Mouse (Mus musculus) MEL (cell line): ENCODE results near the gene Sacs. TPM values are rescaled to one million over a fixed set of nuclear protein-coding genes. Genes with fewer than 3 reads are reported as not detected.

Source experiments
- DNase-seq: peaks from one replicate; pipeline ENCODE4 v3.0.0; 2011; ENCODE audit warnings: low read depth, low spot score
- H3K27ac ChIP-seq: 2 replicates; pipeline ENCODE4 v1.5.1; 2012; ENCODE audit warnings: low read depth, mild to moderate bottlenecking, control low read depth, low read length, moderate library complexity; ENCODE audit not compliant: control insufficient read depth
- H3K27me3 ChIP-seq, 2 experiments: fragments of 150-350 bp in 1 of 2; sonication (generic) in 1 of 2; 2 replicates each; pipeline ENCODE4 v1.6.1; 2012; ENCODE audit warnings: low read length in 2 of 2, mild to moderate bottlenecking in 2 of 2, improper control_type of control experiment in 1 of 2, moderate library complexity in 1 of 2; ENCODE audit not compliant: insufficient read depth in 2 of 2, control insufficient read depth in 1 of 2
- H3K36me3 ChIP-seq, 2 experiments: 2 replicates each; pipeline ENCODE4 v1.6.1; 2012 to 2014; ENCODE audit warnings: low read length in 2 of 2, improper control_type of control experiment in 1 of 2, inconsistent platforms in 1 of 2, mild to moderate bottlenecking in 1 of 2; ENCODE audit not compliant: insufficient read depth in 2 of 2, control insufficient read depth in 1 of 2
- H3K4me1 ChIP-seq, 2 experiments: fragments of 150-350 bp in 1 of 2; sonication (generic) in 1 of 2; 2 replicates each; pipeline ENCODE4 v1.6.1; 2012; ENCODE audit warnings: low read length in 2 of 2, improper control_type of control experiment in 1 of 2, mild to moderate bottlenecking in 1 of 2; ENCODE audit not compliant: insufficient read depth in 2 of 2, control insufficient read depth in 1 of 2
- H3K4me3 ChIP-seq, 2 experiments: fragments of 150-350 bp in 1 of 2; sonication (generic) in 1 of 2; 2 replicates each; pipeline ENCODE4 v1.5.1; 2012; ENCODE audit warnings: low read depth in 2 of 2, low read length in 2 of 2, mild to moderate bottlenecking in 2 of 2, moderate library complexity in 2 of 2, control low read depth in 1 of 2, improper control_type of control experiment in 1 of 2; ENCODE audit not compliant: control insufficient read depth in 1 of 2, insufficient read depth in 1 of 2
- H3K79me2 ChIP-seq: 2 replicates; pipeline ENCODE4 v1.6.1; 2012; ENCODE audit warnings: mild to moderate bottlenecking, low read length, moderate library complexity; ENCODE audit not compliant: control insufficient read depth, poor library complexity, insufficient read depth
- H3K9ac ChIP-seq: 2 replicates; pipeline ENCODE4 v1.6.1; 2012; ENCODE audit warnings: low read depth, mild to moderate bottlenecking, control low read depth, low read length, moderate library complexity; ENCODE audit not compliant: control insufficient read depth, poor library complexity, severe bottlenecking
- H3K9me3 ChIP-seq: fragments of 150-350 bp; sonication (generic); replicated peaks from 2 replicates; pipeline ENCODE4 v1.6.1; 2012; ENCODE audit warnings: mild to moderate bottlenecking, low read length, improper control_type of control experiment, moderate library complexity; ENCODE audit not compliant: insufficient read depth
- BHLHE40 ChIP-seq: IDR thresholded peaks from 2 replicates; pipeline ENCODE4 v1.6.1; 2012; ENCODE audit warnings: low read depth, mild to moderate bottlenecking, inconsistent platforms, low read length, improper control_type of control experiment, borderline replicate concordance
- CHD1 ChIP-seq: IDR thresholded peaks from 2 replicates; pipeline ENCODE4 v1.6.1; 2012; ENCODE audit warnings: low read depth, mild to moderate bottlenecking, inconsistent platforms, low read length, improper control_type of control experiment
- CHD2 ChIP-seq: IDR thresholded peaks from 2 replicates; pipeline ENCODE4 v1.6.1; 2011; ENCODE audit warnings: low read length, improper control_type of control experiment
- CTCF ChIP-seq, 3 experiments: IDR thresholded peaks in 2 of 3; conservative IDR thresholded peaks in 1 of 3; 2 replicates each; pipeline ENCODE4 v1.5.1; 2011 to 2012; ENCODE audit warnings: low read length in 3 of 3, low read depth in 2 of 3, mild to moderate bottlenecking in 2 of 3, improper control_type of control experiment in 1 of 3, inconsistent platforms in 1 of 3, mixed read lengths in 1 of 3, moderate library complexity in 1 of 3; ENCODE audit not compliant: control insufficient read depth in 1 of 3, insufficient read depth in 1 of 3, poor library complexity in 1 of 3, severe bottlenecking in 1 of 3
- ELF1 ChIP-seq: IDR thresholded peaks from 2 replicates; pipeline ENCODE4 v1.6.1; 2014; ENCODE audit warnings: low read depth, mild to moderate bottlenecking, inconsistent platforms, low read length, improper control_type of control experiment, moderate library complexity
- EP300 ChIP-seq, 2 experiments: IDR thresholded peaks; 2 replicates each; pipeline ENCODE4 v1.6.1; 2011; ENCODE audit warnings: improper control_type of control experiment in 2 of 2, low read length in 2 of 2, low read depth in 1 of 2, mild to moderate bottlenecking in 1 of 2
- ETS1 ChIP-seq: IDR thresholded peaks from 2 replicates; pipeline ENCODE4 v1.6.1; 2012; ENCODE audit warnings: low read depth, mild to moderate bottlenecking, inconsistent platforms, low read length, improper control_type of control experiment, moderate library complexity
- GABPA ChIP-seq: IDR thresholded peaks from 2 replicates; pipeline ENCODE4 v1.6.1; 2012; ENCODE audit warnings: low read depth, mild to moderate bottlenecking, inconsistent platforms, low read length, improper control_type of control experiment, moderate library complexity
- JUND ChIP-seq: IDR thresholded peaks from 2 replicates; pipeline ENCODE4 v1.6.1; 2011; ENCODE audit warnings: low read depth, mild to moderate bottlenecking, improper control_type of control experiment, low read length
- MAFK ChIP-seq: IDR thresholded peaks from 2 replicates; pipeline ENCODE4 v1.6.1; 2011; ENCODE audit warnings: low read depth, mild to moderate bottlenecking, low read length, improper control_type of control experiment, borderline replicate concordance
- MAZ ChIP-seq: IDR thresholded peaks from 2 replicates; pipeline ENCODE4 v1.6.1; 2012; ENCODE audit warnings: low read depth, mild to moderate bottlenecking, inconsistent platforms, low read length, improper control_type of control experiment
- MEF2A ChIP-seq: IDR thresholded peaks from 2 replicates; pipeline ENCODE4 v1.6.1; 2014; ENCODE audit warnings: low read depth, mild to moderate bottlenecking, inconsistent platforms, low read length, improper control_type of control experiment; ENCODE audit not compliant: poor library complexity, insufficient replicate concordance, severe bottlenecking; ENCODE audit errors: extremely low read depth
- POLR2A ChIP-seq, 2 experiments: IDR thresholded peaks; 2 replicates each; pipeline ENCODE4 v1.6.1; 2011 to 2012; ENCODE audit warnings: low read length in 2 of 2, mild to moderate bottlenecking in 2 of 2, control low read depth in 1 of 2, improper control_type of control experiment in 1 of 2, low read depth in 1 of 2, moderate library complexity in 1 of 2; ENCODE audit not compliant: control insufficient read depth in 1 of 2, insufficient read depth in 1 of 2, poor library complexity in 1 of 2
- POLR2AphosphoS5 ChIP-seq: IDR thresholded peaks from 2 replicates; pipeline ENCODE4 v1.6.1; 2012; ENCODE audit warnings: low read depth, borderline replicate concordance, mild to moderate bottlenecking, inconsistent platforms, low read length, moderate library complexity, mixed read lengths
- RAD21 ChIP-seq: IDR thresholded peaks from 2 replicates; pipeline ENCODE4 v1.6.1; 2011; ENCODE audit warnings: mild to moderate bottlenecking, low read depth, low read length, improper control_type of control experiment
- RCOR1 ChIP-seq: IDR thresholded peaks from 2 replicates; pipeline ENCODE4 v1.6.1; 2012; ENCODE audit warnings: low read depth, mild to moderate bottlenecking, inconsistent platforms, low read length, improper control_type of control experiment
- TBP ChIP-seq: IDR thresholded peaks from 2 replicates; pipeline ENCODE4 v1.8.0; 2011; ENCODE audit warnings: low read depth, low read length, improper control_type of control experiment
- UBTF ChIP-seq: IDR thresholded peaks from 2 replicates; pipeline ENCODE4 v1.6.1; 2012; ENCODE audit warnings: low read depth, mild to moderate bottlenecking, inconsistent platforms, low read length, improper control_type of control experiment, moderate library complexity, borderline replicate concordance; ENCODE audit not compliant: insufficient read depth
- USF1 ChIP-seq: IDR thresholded peaks from 2 replicates; pipeline ENCODE4 v1.6.1; 2014; ENCODE audit warnings: low read depth, mild to moderate bottlenecking, inconsistent platforms, low read length, improper control_type of control experiment, moderate library complexity
- USF2 ChIP-seq, 2 experiments: IDR thresholded peaks; 2 replicates each; pipeline ENCODE4 v1.6.1; 2011 to 2012; ENCODE audit warnings: improper control_type of control experiment in 2 of 2, low read length in 2 of 2, borderline replicate concordance in 1 of 2, inconsistent platforms in 1 of 2, low read depth in 1 of 2, mild to moderate bottlenecking in 1 of 2; ENCODE audit not compliant: insufficient read depth in 1 of 2
- ZKSCAN1 ChIP-seq: IDR thresholded peaks from 2 replicates; pipeline ENCODE4 v1.6.1; 2012; ENCODE audit warnings: low read depth, mild to moderate bottlenecking, inconsistent platforms, low read length, improper control_type of control experiment, moderate library complexity
- ZMIZ1 ChIP-seq: IDR thresholded peaks from 2 replicates; pipeline ENCODE4 v1.6.1; 2012; ENCODE audit warnings: low read depth, mild to moderate bottlenecking, inconsistent platforms, low read length, improper control_type of control experiment, moderate library complexity
- ZNF384 ChIP-seq: IDR thresholded peaks from 2 replicates; pipeline ENCODE4 v1.6.1; 2012; ENCODE audit warnings: low read depth, mild to moderate bottlenecking, inconsistent platforms, low read length, improper control_type of control experiment
- polyA plus RNA-seq, 2 experiments: library from polyadenylated mRNA; stranded (reverse) in 1 of 2; unstranded in 1 of 2; fragments of >175 nt in 1 of 2; fragments of >200 nt in 1 of 2; gene quantifications; 2 replicates each; pipeline versions ENCODE4 v1.2.1 to v1.2.4; 2012; ENCODE audit warnings: low replicate concordance in 2 of 2, low read depth in 1 of 2; ENCODE audit not compliant: insufficient read length in 2 of 2, insufficient read depth in 1 of 2, missing spikeins in 1 of 2
- total RNA-seq: library from RNA; depleted of rRNA; stranded (reverse); fragments of 300-350 nt; gene quantifications from 2 replicates; pipeline ENCODE4 v1.2.3, GENCODE M21; 2012

The Sacs gene
- total and polyA plus RNA-seq, 3 experiments = 10.9 to 32.0 (median 12.1) TPM

GRCm38 (mm10) chr14:61097974-61098625 is 40.2 kb upstream of the Sacs start:
- DNase-seq = no peak
- no peak for TF ChIP-seq UBTF
- no peak for TF ChIP-seq EP300 (IDR thresholded peaks at IDR 0.05; ENCODE audit: low read depth in 1 of 2, low read length in 2 of 2)
- no peak for TF ChIP-seq RAD21
- TF ChIP-seq CHD2 = no peak
- no peak for TF ChIP-seq MEF2A
- TF ChIP-seq POLR2A (IDR thresholded peaks at IDR 0.05; ENCODE audit: control insufficient read depth in 1 of 2, insufficient read depth in 1 of 2, low read depth in 1 of 2, low read length in 2 of 2, poor library complexity in 1 of 2) = no peak
- TF ChIP-seq MAFK = no peak
- TF ChIP-seq CHD1 = no peak
- no peak for TF ChIP-seq ETS1
- no peak for TF ChIP-seq BHLHE40
- no peak for TF ChIP-seq ZMIZ1
- TF ChIP-seq USF2 (IDR thresholded peaks at IDR 0.05; ENCODE audit: borderline replicate concordance in 1 of 2, insufficient read depth in 1 of 2, low read depth in 1 of 2, low read length in 2 of 2) = no peak
- no peak for TF ChIP-seq ZKSCAN1
- no peak for TF ChIP-seq RCOR1
- H3K36me3 ChIP-seq = no peaks in the 10 kb centered on the region
- no peak overlapping the region for H3K4me3 ChIP-seq
- H3K27me3 ChIP-seq = peaks cover 0 to 2% of the 10 kb centered on the region in 2 experiments; a peak in 2 of 4 replicates
- H3K79me2 ChIP-seq = no peaks in the 10 kb centered on the region
- H3K9ac ChIP-seq = no peak overlapping the region
- no peaks in the 10 kb centered on the region for H3K9me3 ChIP-seq
- no peaks in the 10 kb centered on the region for H3K4me1 ChIP-seq
- H3K27ac ChIP-seq = no peak overlapping the region

- Histone ChIP-seq H3K36me3 (no peaks in the 10 kb centered on the region), H3K27me3 (peaks cover 0 to 3% of the 10 kb centered on the region in 2 experiments; a peak in 2 of 4 replicates), H3K4me3 (no peak overlapping the region), H3K4me1 (no peaks in the 10 kb centered on the region), H3K27ac (no peak overlapping the region), H3K9me3 (no peaks in the 10 kb centered on the region), H3K9ac (no peak overlapping the region), H3K79me2 (no peaks in the 10 kb centered on the region)
- DNase-seq = no peak
- no peak for TF ChIP-seq TBP
- TF ChIP-seq ELF1 = no peak
- TF ChIP-seq USF1 = no peak
- TF ChIP-seq BHLHE40 = no peak
- TF ChIP-seq GABPA = no peak
- no peak for TF ChIP-seq MEF2A
- no peak for TF ChIP-seq UBTF
- no peak for TF ChIP-seq USF2 (IDR thresholded peaks at IDR 0.05; ENCODE audit: borderline replicate concordance in 1 of 2, insufficient read depth in 1 of 2, low read depth in 1 of 2, low read length in 2 of 2)
- TF ChIP-seq JUND = no peak
- no peak for TF ChIP-seq ZNF384
- no peak for TF ChIP-seq MAZ
- TF ChIP-seq CTCF (IDR thresholded peaks at IDR 0.05 in 2 of 3, conservative IDR thresholded peaks at IDR 0.05 in 1 of 3; ENCODE audit: control insufficient read depth in 1 of 3, insufficient read depth in 1 of 3, low read depth in 2 of 3, low read length in 3 of 3, poor library complexity in 1 of 3, severe bottlenecking in 1 of 3) = no peak
- no peak for TF ChIP-seq POLR2AphosphoS5
- no peak for TF ChIP-seq CHD2
These were observed 37.5 kb upstream of the Sacs start for GRCm38 (mm10) chr14:61100736-61101135.
